Mouse (Mus musculus) right cerebral cortex, postnatal 10 days (tissue): Measurements from ENCODE around the gene Prkab1.

ENCODE experiments used
- DNase-seq, 2 experiments: peaks; one replicate each; pipeline ENCODE4 v3.0.0; 2021; ENCODE audit warnings: low spot score in 2 of 2

The Prkab1 gene

DNA sequence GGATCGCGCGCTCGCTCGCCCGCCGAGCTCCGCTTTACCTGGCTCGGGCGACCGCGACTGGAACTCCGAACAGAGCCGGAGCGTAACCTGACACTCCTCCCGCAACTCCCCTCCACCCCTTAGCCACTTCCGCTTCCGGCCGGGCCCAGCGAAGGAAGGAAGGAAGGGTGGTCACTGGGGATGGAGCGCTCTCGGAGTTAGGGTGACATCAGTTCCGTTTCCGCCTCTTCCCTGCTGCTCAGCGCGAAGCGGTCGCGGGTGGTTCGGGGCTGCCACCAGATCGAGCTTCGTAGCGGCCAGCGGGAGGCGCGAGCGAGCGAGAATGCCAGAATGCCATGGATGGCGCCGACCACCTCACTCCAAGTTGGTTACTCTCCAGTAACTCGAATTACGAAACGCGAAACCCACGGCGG lies at the start of gene Prkab1:
Prkab1 (minus strand) TSS at position 182 of the 413 bp plus-strand sequence.
- peak; percentile 95 to 96 for DNase-seq

DNA sequence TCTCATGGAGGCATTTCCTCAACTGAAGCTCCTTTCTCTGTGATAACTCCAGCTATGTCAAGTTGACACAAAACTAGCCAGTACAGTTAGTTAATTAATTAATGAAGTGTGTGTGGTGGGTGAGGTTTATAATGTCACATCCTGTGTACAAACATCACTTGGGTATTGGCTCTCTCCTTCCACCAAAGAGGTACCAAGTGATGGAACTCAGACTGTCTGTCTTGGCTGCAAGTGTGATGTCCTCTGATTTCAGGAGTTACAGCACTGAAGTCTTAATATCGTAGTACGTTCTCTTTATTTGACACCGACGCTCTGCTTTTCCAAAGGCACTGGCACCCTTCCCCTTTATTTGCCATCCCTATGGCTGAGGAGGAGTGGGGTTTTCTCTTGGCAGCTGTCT lies 45.3 kb upstream of the Prkab1 start:
- DNase-seq: no peak

DNA sequence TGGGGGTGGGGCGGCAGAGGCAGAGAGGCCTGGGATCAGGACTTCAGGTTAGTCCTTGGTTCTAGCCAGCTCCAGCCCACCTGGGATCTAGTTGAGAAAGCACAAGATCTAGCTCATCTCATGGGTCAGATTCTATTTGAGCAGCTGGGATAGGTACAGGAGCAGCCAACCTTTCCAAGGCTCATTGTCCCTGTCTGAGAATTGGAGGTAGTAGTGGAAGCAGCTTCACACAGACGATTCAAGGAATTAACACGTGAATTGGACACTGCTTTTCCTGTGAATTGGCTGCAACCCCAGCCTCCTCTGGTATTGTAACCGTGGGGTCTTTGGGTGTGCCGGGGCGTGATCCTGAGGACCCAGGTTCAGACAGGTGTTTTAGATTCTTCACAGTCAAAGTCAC lies 28.5 kb upstream of the Prkab1 start:
- DNase-seq: no peak

DNA sequence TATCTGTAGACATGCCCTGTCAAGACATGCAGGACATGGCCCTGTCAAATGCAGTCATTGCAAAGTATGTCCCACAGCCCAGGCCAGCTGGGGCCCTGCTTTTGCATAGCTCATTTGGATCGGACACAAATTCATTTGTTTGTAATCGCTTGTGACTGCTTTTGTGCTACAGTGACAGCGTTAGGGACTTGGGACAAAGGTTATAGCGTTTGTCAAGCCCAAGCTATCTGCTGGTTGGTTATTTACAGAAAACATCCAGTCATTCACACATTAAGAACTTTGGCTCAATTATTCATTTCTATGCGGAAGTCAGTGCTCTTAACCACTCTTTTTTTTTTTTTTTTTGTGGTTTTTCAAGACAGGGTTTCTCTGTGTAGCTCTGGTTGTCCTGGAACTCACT lies 27.9 kb upstream of the Prkab1 start:
- DNase-seq: no peak

DNA sequence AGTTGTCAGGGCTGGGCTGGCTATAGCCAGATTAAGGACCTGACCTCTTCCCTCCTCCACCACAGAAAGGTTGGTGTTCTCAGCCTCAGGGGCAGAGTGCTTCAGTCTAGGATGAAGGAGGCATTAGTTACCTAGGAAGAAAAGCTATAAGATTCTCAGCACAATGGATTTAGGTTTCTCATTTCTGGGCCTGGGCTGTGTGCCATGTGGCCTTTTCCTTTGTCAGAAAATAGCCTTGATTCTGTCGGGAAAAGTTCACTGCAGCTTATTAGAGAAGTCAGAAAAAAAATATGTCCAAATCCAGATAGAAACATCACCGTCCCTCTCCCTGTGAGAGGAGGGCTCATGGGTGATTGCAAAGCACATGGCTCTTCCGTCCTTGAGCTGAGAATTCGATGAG lies 25.5 kb upstream of the Prkab1 start:
- no peak for DNase-seq

DNA sequence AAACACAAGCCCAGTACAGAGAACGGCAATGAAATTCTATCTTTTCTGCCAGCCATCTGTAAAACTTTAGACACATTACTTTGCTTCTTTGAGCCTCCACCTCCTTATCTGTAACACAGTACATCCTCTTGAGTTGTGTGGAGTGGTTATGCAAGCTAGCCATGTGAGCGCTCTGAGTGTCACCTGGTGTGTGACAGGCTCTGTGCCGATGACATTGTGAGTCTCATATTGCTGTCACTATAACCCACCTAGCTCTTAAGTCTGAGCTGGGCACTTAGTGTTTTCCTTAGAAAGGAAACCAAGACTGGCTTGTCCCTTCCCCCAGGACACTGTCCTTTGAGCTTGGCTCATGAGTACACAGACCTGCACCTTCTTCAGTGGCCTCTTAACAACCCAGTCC lies 24.0 kb upstream of the Prkab1 start:
- DNase-seq: no peak

DNA sequence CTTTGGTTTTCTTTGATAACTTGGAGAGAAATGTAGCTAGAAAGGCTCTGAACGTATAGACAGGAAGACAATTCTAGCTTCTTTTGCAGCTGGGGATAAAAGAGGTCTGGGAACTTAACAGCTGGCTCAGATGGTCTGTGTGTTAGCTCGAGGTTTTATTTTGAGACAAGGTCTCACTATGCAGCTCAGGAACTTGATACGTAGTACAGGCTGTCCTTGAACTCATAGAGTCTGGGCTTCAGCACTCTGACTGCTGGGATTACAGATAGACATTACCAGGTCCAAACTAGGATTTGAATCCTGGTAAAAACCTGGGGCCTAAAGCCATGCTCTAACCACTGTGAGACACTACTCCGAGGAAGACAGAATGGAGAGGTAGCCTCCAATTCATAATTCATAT lies 21.9 kb upstream of the Prkab1 start:
- no peak for DNase-seq

DNA sequence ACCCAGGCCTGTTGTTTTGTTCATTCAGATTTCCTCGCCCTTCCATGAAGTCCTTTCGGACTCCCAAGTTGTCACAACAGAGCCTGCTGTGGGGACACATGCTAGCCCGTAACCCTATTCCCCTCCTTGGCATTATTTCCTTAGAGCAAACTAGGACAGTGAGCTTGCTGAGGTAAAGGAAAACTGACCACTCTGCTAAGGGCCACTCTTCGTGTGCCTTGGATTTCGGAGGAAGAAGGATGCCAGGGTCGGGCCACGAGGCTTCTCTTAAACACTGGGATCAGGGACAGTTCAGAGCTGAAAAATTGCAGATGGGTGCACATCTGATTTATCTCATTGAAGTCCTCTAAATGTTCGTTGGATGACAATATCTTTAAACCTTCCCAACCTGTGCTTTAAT lies 21.3 kb upstream of the Prkab1 start:
- DNase-seq: no peak

DNA sequence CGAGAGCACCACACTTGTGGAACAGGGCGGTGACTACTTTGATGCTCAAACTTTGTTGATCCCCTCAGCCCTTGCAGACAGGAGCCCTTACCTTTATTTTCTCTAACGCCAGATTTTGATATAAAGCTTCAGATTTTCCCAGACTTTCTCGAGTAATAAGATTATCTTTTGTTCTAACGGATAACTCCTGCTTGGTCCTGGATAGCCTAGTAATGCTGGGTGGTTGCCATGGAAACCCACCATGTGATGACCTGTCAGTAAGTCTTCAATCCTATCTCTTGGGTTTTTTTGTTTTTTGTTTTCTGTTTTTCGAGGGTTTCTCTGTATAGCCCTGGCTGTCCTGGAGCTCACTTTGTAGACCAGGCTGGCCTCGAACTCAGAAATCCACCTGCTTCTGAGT lies 17.9 kb upstream of the Prkab1 start:
- no peak for DNase-seq

DNA sequence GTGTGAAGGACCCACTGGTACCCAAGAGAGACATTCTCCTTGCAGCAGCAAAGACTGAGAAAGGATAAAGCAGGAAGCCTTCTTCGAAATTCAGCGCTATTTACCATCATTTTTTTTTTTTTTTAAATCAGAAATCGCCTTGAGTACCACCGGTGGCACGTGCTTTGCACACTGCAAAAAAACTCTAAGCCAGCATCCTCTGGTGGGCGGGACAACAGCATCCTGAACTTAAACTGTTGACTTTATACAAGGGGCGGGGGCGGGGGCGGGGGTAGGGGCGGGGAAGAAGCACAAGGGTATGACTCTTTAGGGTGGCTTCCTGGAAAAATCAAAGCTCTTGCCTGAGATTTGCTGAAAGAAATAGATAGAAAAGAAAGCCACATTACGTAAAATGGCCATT lies 15.4 kb upstream of the Prkab1 start:
- DNase-seq: no peak

DNA sequence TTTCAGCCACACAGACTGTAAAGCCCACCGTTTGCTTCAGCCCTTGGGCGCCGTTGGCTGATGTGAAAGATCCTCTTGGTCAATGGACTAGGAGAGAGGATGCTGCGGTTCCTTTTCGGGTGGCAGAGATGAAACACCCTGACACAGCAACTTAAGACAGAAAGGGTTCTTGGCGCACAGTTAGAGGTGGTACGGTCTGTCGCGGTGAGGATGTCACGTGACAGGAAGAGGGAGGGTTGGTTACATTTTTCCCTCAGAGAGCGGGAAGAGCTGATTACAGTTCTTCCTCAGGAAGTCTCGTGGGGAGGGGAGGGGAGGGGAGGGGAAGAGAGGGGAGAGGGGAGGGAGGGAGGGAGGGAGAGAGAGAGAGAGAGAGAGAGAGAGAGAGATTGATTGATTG lies 13.4 kb upstream of the Prkab1 start:
- DNase-seq: no peak

DNA sequence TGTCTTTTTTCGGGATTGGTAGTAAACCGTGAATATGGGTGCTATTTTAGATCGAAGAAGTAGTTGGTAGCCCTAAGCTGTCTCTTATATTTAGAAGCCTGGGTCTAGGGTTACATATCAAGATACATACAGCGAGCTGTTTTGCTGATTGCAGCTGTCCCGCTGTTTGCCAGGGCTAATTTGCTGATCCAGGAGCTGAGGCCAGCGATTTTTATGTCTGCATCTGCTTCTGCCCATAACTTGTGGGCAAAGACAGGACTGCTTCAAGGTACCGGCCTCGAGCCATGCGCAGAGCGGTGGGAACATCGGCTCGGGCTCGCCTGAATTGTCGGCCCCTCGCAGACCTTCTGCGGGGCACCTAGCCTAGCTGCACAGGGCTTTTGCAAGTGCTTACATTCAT lies 12.2 kb upstream of the Prkab1 start:
- DNase-seq: no peak

DNA sequence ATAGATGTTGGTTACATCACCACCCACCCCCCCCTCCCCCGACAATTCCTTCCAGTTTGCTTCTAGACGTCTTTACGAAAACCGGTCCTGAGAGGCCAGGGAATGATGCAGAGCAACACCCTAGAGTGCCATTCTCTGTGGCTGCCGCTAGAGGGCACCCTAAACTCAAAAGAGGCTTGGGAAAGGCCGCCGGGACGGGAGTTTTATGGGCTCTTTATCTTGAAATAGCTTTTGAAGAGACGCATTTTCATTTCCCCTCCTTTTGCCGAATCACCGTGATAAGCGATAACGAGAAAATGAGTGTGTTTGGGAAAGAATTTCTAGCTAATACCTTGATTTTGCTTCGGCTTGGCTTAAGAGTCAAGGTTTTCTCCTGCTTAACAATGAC lies 6.9 kb upstream of the Prkab1 start:
- DNase-seq: peak; percentile 79 to 87

DNA sequence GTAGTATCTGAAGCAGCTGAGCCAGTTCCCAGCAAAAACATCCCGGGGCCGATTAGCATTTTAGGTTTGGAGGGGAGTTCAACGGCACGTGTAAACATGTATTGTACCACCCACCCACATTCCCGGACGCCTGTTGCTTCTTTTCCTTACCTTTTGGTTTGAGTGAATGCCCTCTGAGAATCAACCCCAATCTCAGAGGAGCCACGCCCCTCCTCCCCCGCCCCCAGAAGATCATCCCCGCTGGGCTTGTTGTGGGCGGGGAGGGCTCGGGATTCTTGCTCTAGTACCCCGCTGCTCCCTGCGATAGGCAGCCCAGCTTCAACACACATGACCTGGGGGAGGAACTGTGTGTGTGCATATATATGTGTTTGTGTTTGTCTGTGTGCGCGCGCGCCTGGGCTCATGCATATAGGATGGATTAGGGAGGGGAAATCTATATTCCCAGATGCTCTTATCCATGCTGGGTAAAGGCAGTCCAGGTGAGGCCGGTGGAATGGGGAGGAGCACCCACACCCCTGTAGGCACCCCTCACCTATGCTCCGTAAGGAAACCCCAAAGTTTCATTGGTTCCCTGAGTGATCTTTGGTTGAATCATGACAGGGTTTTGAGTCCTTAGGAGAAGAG lies 6.4 kb upstream of the Prkab1 start:
- DNase-seq: no peak

DNA sequence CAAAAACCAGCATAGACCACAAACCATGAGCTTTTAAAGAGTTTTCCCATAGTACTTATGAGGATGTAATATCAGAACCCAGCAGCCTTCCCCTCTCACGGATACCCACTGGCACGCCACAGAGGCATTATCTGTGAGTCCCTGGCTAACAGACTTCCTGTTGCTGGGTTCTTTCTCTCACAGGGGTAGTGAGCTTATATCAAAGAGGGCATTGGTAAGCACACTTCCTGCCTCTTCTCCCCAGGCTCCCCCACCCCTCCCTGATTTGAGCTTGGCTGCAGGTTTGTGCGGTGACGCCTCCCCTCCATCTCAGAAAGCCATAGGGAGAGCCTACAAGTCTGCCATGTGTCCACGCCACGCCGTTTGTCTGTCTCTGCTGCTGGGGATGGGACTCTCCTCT lies 4.8 kb upstream of the Prkab1 start:
- DNase-seq: no peak

DNA sequence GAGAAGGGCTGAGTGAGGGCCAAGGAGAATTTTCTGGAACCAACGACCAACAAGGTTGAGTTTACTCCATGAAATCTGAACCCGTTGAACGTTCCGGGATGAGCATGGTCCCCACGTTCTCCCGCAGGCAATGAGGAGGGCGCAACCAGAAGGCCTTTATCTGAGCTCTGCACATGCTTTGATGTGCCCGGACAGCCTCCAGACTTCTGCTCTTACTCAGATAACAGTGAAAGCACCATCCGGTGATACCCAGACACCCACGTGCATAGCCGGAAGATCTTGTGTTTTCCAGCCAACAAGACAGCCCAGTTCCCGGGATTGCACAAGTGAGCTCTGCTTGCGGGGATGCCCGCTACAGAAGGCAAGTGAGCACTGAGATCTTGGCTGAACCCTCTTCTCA lies 2.3 kb upstream of the Prkab1 start:
- DNase-seq: no peak

DNA sequence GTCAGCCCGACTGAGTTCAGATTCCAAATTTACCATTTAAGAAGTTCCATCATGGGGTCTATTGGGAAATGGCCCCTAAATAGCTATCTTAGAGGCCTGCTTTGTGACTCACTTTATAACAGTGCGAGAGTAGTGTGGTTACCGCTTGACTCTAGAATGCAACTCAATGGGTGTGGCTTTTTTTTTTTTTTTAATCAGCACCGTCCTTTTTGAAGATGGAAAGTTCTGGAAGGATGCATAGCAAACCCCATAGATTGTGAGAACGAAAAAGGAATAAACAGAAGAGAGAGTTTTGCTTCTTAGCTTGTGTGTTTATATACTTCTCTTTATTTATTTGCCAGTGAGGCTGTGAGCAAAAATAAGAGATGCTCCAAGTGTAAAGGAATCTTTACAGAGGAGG lies 1.8 kb upstream of the Prkab1 start:
- DNase-seq: no peak

DNA sequence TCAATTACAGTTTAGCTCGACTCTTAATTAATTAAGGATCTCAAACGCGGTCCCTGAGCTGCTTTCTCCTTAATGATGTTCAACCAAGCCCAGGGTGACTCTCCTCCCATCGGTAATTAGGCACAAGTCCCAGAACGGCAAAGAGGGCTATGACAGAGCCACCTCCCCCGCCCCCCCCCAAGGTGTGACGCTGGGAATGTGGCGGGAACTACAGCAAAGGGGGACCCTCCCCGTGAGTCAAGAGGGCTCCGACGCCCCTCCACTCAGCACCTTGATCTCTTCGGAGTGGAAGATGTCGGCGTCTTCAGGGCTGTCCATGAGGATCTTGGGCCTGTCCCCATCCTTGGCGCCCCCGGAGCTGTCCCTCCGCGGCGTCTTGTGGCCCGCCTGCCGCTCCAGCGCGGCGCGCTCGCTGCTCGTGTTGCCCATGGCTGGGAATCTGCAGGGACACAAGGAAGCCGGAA lies 455 bp downstream of the Prkab1 start:
- DNase-seq: peak in 1 of 2 experiments; percentile 59

DNA sequence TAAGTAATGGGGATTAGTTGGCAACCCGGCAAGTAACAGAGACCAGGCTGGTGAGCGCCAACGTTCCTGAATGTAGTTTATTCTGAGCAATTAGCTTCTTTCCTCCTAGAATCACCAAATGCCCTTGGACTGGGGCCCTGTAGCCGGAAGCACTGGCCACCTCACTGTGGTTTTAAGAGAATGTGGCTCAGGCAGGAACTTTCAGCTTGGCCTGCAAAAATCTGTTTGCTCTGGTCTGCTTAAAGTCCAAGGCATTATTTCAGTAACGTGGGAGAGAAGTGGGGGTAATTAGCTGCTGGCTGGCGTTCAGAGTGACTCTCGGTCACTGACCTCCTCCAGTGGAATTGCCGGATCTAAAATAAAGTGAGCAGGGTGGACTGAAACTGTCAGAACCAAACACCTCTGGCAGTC lies 1.1 kb downstream of the Prkab1 start:
- peak; percentile 74 to 87 for DNase-seq

DNA sequence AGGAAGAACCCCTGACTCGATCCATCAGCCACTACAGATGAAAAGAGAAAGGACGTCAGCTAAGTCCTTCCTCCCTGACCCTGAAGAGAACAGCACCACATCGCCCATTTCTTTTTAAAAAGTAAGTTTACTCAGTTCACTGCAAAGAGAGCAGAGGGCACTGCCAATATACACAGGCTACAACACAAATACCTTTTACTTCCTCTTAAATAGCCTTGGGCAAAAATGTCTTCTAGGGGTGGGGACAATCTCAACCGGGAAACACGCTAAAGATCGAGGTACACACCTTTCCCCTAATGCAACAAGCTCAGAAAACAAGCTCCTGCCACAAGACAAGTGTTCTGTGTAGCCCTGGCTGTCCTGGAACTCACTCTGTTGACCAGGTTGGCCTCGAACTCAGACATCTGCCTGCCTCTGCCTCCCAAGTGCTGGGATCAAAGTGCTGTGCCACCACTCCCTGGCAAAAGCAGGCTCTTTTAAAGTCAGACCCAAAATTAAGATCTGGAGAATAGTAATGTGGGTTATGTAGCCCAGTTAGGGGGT lies 1.6 kb downstream of the Prkab1 start:
- no peak for DNase-seq

DNA sequence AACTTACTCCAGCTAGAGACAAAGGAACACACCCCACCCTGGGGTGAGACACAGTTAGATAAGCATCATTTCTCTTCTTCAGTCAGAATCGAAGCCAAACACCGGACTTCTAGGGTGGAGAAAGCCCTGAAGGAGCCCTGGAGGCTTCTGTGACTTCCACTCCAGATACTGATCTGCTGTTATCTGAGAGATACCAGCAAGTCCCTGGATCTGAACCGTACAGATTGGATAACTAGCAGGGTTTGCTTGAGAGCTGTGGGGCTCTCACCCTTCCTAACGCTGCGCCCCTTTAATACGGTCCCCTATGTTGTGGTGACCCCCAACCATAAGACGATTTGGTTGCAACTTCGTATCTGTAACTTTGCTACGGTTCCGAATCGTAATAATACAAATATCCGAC lies 2.2 kb downstream of the Prkab1 start:
- no peak for DNase-seq

DNA sequence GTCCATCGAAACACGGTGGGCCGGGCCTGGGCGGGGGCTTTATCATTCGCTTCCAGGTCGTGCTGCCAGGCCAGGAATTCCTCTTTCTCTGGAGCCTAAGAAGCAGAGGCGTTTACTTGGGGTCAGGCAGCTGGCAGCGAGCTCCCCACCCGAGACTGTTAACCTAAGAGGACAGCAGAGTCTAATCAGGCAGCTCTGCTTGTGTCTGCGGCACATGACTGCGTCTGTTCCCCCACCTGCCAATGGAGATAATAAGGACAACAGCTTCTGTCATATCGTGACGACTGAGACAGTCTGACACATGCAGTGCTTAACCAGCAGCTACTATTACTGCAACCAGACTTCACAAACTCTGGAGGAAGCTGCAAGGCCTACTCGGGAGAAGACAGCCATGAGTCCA lies 2.8 kb downstream of the Prkab1 start:
- no peak for DNase-seq

DNA sequence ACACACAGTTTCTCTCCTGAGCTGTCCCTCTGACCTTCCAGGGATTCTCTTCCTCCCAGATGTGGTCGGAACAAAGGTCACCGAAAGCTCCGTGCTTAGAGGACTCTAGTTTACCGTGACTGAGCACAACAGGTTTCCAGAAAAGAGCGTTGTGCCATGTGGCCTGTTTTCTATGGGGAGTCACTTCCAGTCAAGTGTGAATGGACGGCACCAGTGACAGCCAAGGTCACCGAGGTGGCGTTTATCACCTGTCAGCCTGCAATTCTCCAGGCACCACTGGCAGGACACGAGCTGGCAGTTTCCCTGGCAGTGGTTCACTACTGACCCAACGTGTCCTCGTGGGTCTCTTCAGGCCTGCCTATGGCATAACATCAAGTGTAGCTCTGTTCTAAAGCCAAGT lies 4.9 kb downstream of the Prkab1 start:
- no peak for DNase-seq

DNA sequence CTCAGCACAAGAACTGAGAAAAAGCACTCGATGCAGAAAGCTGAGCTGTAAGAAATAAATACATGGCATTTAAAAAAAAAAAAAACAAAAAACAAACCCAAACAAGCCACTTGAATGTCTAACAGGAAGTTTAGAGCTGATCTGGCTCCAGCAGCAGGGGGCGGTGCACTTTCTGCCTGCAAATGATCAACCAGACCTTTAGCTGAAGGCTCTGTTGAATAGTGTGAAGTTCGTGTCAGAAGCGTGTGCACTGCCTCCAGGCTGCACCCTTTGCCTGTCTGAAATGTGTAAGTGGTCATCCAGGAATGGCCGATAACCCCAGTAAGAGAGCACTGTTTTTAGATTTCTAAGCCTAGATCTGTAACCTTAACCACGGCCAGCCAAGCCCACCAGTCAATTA lies 5.5 kb downstream of the Prkab1 start:
- no peak for DNase-seq
